Mouse (Mus musculus): ENCODE data around the gene Dusp12. TPM values are rescaled to one million over a fixed set of nuclear protein-coding genes. Genes with fewer than 3 reads are reported as not detected.

The Dusp12 gene
- 28.9 and 30.0 TPM in 2 replicates for polyA plus RNA-seq (2015; fragmentation: Nextera tagmentation; extraction: Ambion mirVana)

GRCm38 (mm10) chr1:170884978-170885561, at the start of gene Dusp12, which contains the start of gene Gm26620:
Gene Dusp12 (minus strand): TSS chr1:170885540.
Gene Gm26620 (plus strand): TSS chr1:170885065.
- H3K4me2 ChIP-seq, result peak within 1 kb of the TSS; percentile 86

GRCm38 (mm10) chr1:170934383-170934782, 49.0 kb upstream of the Dusp12 start:
- Histone ChIP-seq H3K4me1 (no peaks in the 10 kb centered on the region), H3K4me3 (no peak overlapping the region), H3K27me3 (no peaks in the 10 kb centered on the region), H3K36me3 (ENCODE audit: poor library complexity, severe bottlenecking) (no peaks in the 10 kb centered on the region), H3K4me2 (no peak overlapping the region), H3K9me3 (replicated peaks) (no peaks in the 10 kb centered on the region), H3K9ac (no peak overlapping the region), H3K27ac (no peak overlapping the region)
- 84% methylated on average over 2 of the region's 2 CpGs for WGBS
- no peak for ATAC-seq

More at GRCm38 (mm10) chr1:170884978-170885561, at the start of gene Dusp12, which contains the start of gene Gm26620:
- under 1% methylated on average over 46 of the region's 46 CpGs for WGBS
- Histone ChIP-seq H3K27ac (peak within 1 kb of the TSS; percentile 75), H3K9me3 (replicated peaks) (no peaks in the 10 kb centered on the region), H3K4me1 (peaks cover 14% of the 10 kb centered on the region), H3K4me3 (peak within 1 kb of the TSS; percentile 92), H3K9ac (peak within 1 kb of the TSS; percentile 88), H3K36me3 (ENCODE audit: poor library complexity, severe bottlenecking) (peaks cover 12% of the 10 kb centered on the region), H3K27me3 (no peaks in the 10 kb centered on the region)
- peak; percentile 97 for ATAC-seq

GRCm38 (mm10) chr1:170933940-170934339, 48.6 kb upstream of the Dusp12 start:
- Histone ChIP-seq H3K27me3 (no peaks in the 10 kb centered on the region), H3K9me3 (replicated peaks) (no peaks in the 10 kb centered on the region), H3K4me3 (no peak overlapping the region), H3K27ac (no peak overlapping the region), H3K4me2 (no peak overlapping the region), H3K36me3 (ENCODE audit: poor library complexity, severe bottlenecking) (no peaks in the 10 kb centered on the region), H3K4me1 (no peaks in the 10 kb centered on the region), H3K9ac (no peak overlapping the region)
- WGBS, result 93% methylated on average over 1 of the region's 1 CpGs
- no peak for ATAC-seq

- Histone ChIP-seq H3K9ac (no peak overlapping the region), H3K4me3 (no peak overlapping the region), H3K36me3 (ENCODE audit: poor library complexity, severe bottlenecking) (no peaks in the 10 kb centered on the region), H3K27me3 (no peaks in the 10 kb centered on the region), H3K4me1 (no peaks in the 10 kb centered on the region), H3K4me2 (no peak overlapping the region), H3K9me3 (replicated peaks) (no peaks in the 10 kb centered on the region), H3K27ac (no peak overlapping the region)
- WGBS, result 72% methylated on average over 6 of the region's 6 CpGs
- ATAC-seq, result no peak
Observed at GRCm38 (mm10) chr1:170933386-170933920, 48.1 kb upstream of the Dusp12 start.

GRCm38 (mm10) chr1:170932043-170932442, 46.7 kb upstream of the Dusp12 start:
- WGBS, result 88% methylated on average over 3 of the region's 3 CpGs
- Histone ChIP-seq H3K27ac (no peak overlapping the region), H3K4me1 (no peaks in the 10 kb centered on the region), H3K4me3 (no peak overlapping the region), H3K36me3 (ENCODE audit: poor library complexity, severe bottlenecking) (no peaks in the 10 kb centered on the region), H3K9me3 (replicated peaks) (no peaks in the 10 kb centered on the region), H3K4me2 (no peak overlapping the region), H3K27me3 (no peaks in the 10 kb centered on the region), H3K9ac (no peak overlapping the region)
- ATAC-seq, result no peak

- 84% methylated on average over 4 of the region's 4 CpGs for WGBS
- H3K27me3 ChIP-seq, result no peaks in the 10 kb centered on the region
- no peak overlapping the region for H3K4me3 ChIP-seq
- no peak overlapping the region for H3K9ac ChIP-seq
- H3K36me3 ChIP-seq (ENCODE audit: poor library complexity, severe bottlenecking), result no peaks in the 10 kb centered on the region
- H3K4me2 ChIP-seq, result no peak overlapping the region
- H3K4me1 ChIP-seq, result no peaks in the 10 kb centered on the region
- no peaks in the 10 kb centered on the region for H3K9me3 ChIP-seq (replicated peaks)
- ATAC-seq, result no peak
- H3K27ac ChIP-seq, result no peak overlapping the region
Observed at GRCm38 (mm10) chr1:170929245-170929644, 43.9 kb upstream of the Dusp12 start.

- Histone ChIP-seq H3K36me3 (ENCODE audit: poor library complexity, severe bottlenecking) (no peaks in the 10 kb centered on the region), H3K4me1 (no peaks in the 10 kb centered on the region), H3K4me3 (no peak overlapping the region), H3K4me2 (no peak overlapping the region), H3K27ac (no peak overlapping the region), H3K9ac (no peak overlapping the region), H3K27me3 (no peaks in the 10 kb centered on the region), H3K9me3 (replicated peaks) (no peaks in the 10 kb centered on the region)
- ATAC-seq, result no peak
- WGBS, result 67% methylated on average over 2 of the region's 2 CpGs
Observed at GRCm38 (mm10) chr1:170928467-170928866, 43.1 kb upstream of the Dusp12 start.

- H3K27me3 ChIP-seq, result no peaks in the 10 kb centered on the region
- H3K36me3 ChIP-seq (ENCODE audit: poor library complexity, severe bottlenecking), result no peaks in the 10 kb centered on the region
- H3K9me3 ChIP-seq (replicated peaks), result no peaks in the 10 kb centered on the region
- ATAC-seq, result no peak
- H3K4me2 ChIP-seq, result no peak within 1 kb of the TSS
- H3K4me1 ChIP-seq, result no peaks in the 10 kb centered on the region
- no peak within 1 kb of the TSS for H3K27ac ChIP-seq
- H3K9ac ChIP-seq, result no peak within 1 kb of the TSS
- 81% methylated on average over 3 of the region's 3 CpGs for WGBS
- H3K4me3 ChIP-seq, result no peak within 1 kb of the TSS
Observed at GRCm38 (mm10) chr1:170927378-170927777, 42.0 kb upstream of the Dusp12 start, which contains the start of gene Fcrla. Gene Fcrla (minus strand): TSS chr1:170927583.

GRCm38 (mm10) chr1:170926941-170927340, 41.6 kb upstream of the Dusp12 start:
- no peak overlapping the region for H3K9ac ChIP-seq
- no peaks in the 10 kb centered on the region for H3K27me3 ChIP-seq
- WGBS, result 68% methylated on average over 6 of the region's 6 CpGs

GRCm38 (mm10) chr1:170924485-170924884, 39.1 kb upstream of the Dusp12 start:
- no peaks in the 10 kb centered on the region for H3K36me3 ChIP-seq (ENCODE audit: poor library complexity, severe bottlenecking)
- no peak overlapping the region for H3K4me3 ChIP-seq
- no peaks in the 10 kb centered on the region for H3K9me3 ChIP-seq (replicated peaks)
- H3K27me3 ChIP-seq, result no peaks in the 10 kb centered on the region
- H3K4me2 ChIP-seq, result no peak overlapping the region
- WGBS, result 87% methylated on average over 6 of the region's 6 CpGs
- no peaks in the 10 kb centered on the region for H3K4me1 ChIP-seq
- no peak overlapping the region for H3K9ac ChIP-seq
- H3K27ac ChIP-seq, result no peak overlapping the region
- ATAC-seq, result no peak

More at GRCm38 (mm10) chr1:170926941-170927340, 41.6 kb upstream of the Dusp12 start:
- no peaks in the 10 kb centered on the region for H3K4me1 ChIP-seq
- H3K4me2 ChIP-seq, result no peak overlapping the region
- H3K27ac ChIP-seq, result no peak overlapping the region
- H3K4me3 ChIP-seq, result no peak overlapping the region
- ATAC-seq, result no peak
- no peaks in the 10 kb centered on the region for H3K36me3 ChIP-seq (ENCODE audit: poor library complexity, severe bottlenecking)
- no peaks in the 10 kb centered on the region for H3K9me3 ChIP-seq (replicated peaks)

- no peak overlapping the region for H3K4me3 ChIP-seq
- no peak overlapping the region for H3K4me2 ChIP-seq
- no peaks in the 10 kb centered on the region for H3K27me3 ChIP-seq
- no peak for ATAC-seq
- H3K27ac ChIP-seq, result no peak overlapping the region
- WGBS, result 95% methylated on average over 8 of the region's 8 CpGs
- H3K36me3 ChIP-seq (ENCODE audit: poor library complexity, severe bottlenecking), result no peaks in the 10 kb centered on the region
- no peaks in the 10 kb centered on the region for H3K4me1 ChIP-seq
- H3K9me3 ChIP-seq (replicated peaks), result no peaks in the 10 kb centered on the region
- H3K9ac ChIP-seq, result no peak overlapping the region
Observed at GRCm38 (mm10) chr1:170919308-170919707, 34.0 kb upstream of the Dusp12 start.

- no peak for ATAC-seq
- WGBS, result 79% methylated on average over 5 of the region's 5 CpGs
- Histone ChIP-seq H3K9me3 (replicated peaks) (no peaks in the 10 kb centered on the region), H3K36me3 (ENCODE audit: poor library complexity, severe bottlenecking) (no peaks in the 10 kb centered on the region), H3K9ac (no peak overlapping the region), H3K27ac (no peak overlapping the region), H3K27me3 (no peaks in the 10 kb centered on the region), H3K4me3 (no peak overlapping the region), H3K4me1 (no peaks in the 10 kb centered on the region), H3K4me2 (no peak overlapping the region)
Observed at GRCm38 (mm10) chr1:170915657-170916056, 30.3 kb upstream of the Dusp12 start.

All from forebrain, embryonic 13.5 days (tissue).